Mouse (Mus musculus) ZHBTc4 (cell line): Measurements from ENCODE around the gene Olfr1502.
"Not testable (repeated sequence)": the region's sequence is repeated elsewhere in the genome, so short reads cannot be mapped to it uniquely, and the experiment has no call there.

Experiments used
- DNase-seq: peaks from one replicate; pipeline ENCODE4 v3.0.0-alpha.2; 2011; ENCODE audit warnings: low read depth, low spot score

Gene Olfr1502

GRCm38 (mm10) chr19:13861495-13861894 is at the start of gene Olfr1502:
TSS of gene Olfr1502 (plus strand) at chr19:13861795.
- DNase-seq = no peak

GRCm38 (mm10) chr19:13812823-13813222 is 48.8 kb upstream of the Olfr1502 start:
- DNase-seq = peak; percentile 59

GRCm38 (mm10) chr19:13818827-13819226 is 42.8 kb upstream of the Olfr1502 start:
- DNase-seq = peak; percentile 54

- no peak for DNase-seq
These were observed 42.2 kb upstream of the Olfr1502 start, which contains the start of gene Olfr1499 for GRCm38 (mm10) chr19:13819347-13819746. TSS of gene Olfr1499 (minus strand) at chr19:13819447.

GRCm38 (mm10) chr19:13820847-13821246 is 40.7 kb upstream of the Olfr1502 start:
- DNase-seq = no peak

- no peak for DNase-seq
These were observed 33.1 kb upstream of the Olfr1502 start for GRCm38 (mm10) chr19:13828447-13828846.

- DNase-seq = no peak
These were observed 31.2 kb upstream of the Olfr1502 start, which contains the start of gene Olfr1500 for GRCm38 (mm10) chr19:13830388-13830787. TSS of gene Olfr1500 (minus strand) at chr19:13830488.

GRCm38 (mm10) chr19:13850592-13850991 is 11.0 kb upstream of the Olfr1502 start, which contains the start of gene Olfr1501:
TSS of gene Olfr1501 (minus strand) at chr19:13850692.
- DNase-seq = not testable (repeated sequence)

- DNase-seq = no peak
These were observed 36.2 kb downstream of the Olfr1502 start, which contains the start of gene Olfr1504 for GRCm38 (mm10) chr19:13897828-13898227. TSS of gene Olfr1504 (minus strand) at chr19:13897928.
